Mouse (Mus musculus): ENCODE data around the gene Pld3. TPM values are rescaled to one million over a fixed set of nuclear protein-coding genes. Genes with fewer than 3 reads are reported as not detected.

Gene Pld3
- polyA plus RNA-seq, 1 experiment from 2014 or later = 49.1 TPM

DNA sequence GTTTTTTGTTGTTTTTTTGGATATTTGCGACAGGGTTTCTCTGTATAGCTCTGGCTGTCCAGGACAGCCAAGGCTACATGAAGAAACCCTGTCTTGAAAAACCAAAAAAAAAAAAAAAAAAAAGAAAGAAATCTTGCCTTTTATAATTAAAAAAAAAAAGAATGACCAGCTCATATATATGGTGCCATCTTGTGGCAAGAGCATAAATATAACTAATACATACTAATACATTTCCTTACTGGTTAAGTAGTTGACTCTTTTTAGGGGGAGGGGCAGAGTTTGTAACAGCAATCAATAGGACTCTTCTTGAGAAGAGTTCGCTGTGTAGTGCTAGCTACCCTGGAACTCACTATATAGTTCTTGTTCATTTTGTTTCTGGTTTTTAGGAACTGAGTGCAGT, 34.7 kb upstream of the Pld3 start:
- Histone ChIP-seq H3K27me3 (replicated peaks) (no peaks in the 10 kb centered on the region), H3K36me3 (peaks cover 30% of the 10 kb centered on the region), H3K4me1 (peaks cover 9% of the 10 kb centered on the region), H3K4me2 (no peak overlapping the region), H3K4me3 (no peak overlapping the region), H3K9ac (no peak overlapping the region), H3K27ac (no peak overlapping the region), H3K9me3 (replicated peaks) (no peaks in the 10 kb centered on the region)
- 80% methylated on average over 2 of the region's 2 CpGs for WGBS (ENCODE audit: insufficient replicate concordance)
- ATAC-seq = no peak

DNA sequence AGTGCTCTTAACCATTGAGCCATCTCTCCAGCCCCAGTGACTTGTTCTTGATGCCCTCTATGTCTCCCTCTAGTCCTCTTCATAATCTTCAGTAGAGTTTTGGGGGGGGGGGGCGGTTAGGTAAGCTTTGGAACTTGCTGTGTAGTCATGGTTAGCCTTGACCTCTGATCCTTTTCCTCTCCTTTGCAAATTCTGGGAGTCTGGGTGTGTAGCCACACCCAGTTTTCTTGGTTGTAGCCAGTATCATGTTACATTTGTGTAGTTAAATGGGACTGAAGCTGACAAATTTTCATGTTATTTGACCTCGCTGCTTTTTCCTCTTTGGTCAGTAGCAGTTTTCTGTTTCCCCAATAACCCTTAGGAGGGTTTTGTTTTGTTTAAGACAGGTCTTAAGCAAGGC, 33.8 kb upstream of the Pld3 start:
- H3K27me3 ChIP-seq (replicated peaks) = no peaks in the 10 kb centered on the region
- H3K9me3 ChIP-seq (replicated peaks) = no peaks in the 10 kb centered on the region
- no peak overlapping the region for H3K4me3 ChIP-seq
- no peak overlapping the region for H3K4me2 ChIP-seq
- H3K36me3 ChIP-seq = peaks cover 39% of the 10 kb centered on the region
- no peak overlapping the region for H3K27ac ChIP-seq
- WGBS (ENCODE audit: insufficient replicate concordance) = 74% methylated on average over 2 of the region's 2 CpGs
- H3K4me1 ChIP-seq = peaks cover 5% of the 10 kb centered on the region; the same call in 1 of the 2 replicates
- no peak overlapping the region for H3K9ac ChIP-seq
- no peak for ATAC-seq

GRCm38 (mm10) chr7:27580380-27581174, 27.6 kb upstream of the Pld3 start:
- H3K4me3 ChIP-seq = no peak overlapping the region
- no peaks in the 10 kb centered on the region for H3K9me3 ChIP-seq (replicated peaks)
- H3K9ac ChIP-seq = no peak overlapping the region
- no peaks in the 10 kb centered on the region for H3K4me1 ChIP-seq
- 83% methylated on average over 14 of the region's 14 CpGs for WGBS (ENCODE audit: insufficient replicate concordance)
- peaks cover 95% of the 10 kb centered on the region for H3K36me3 ChIP-seq
- H3K27me3 ChIP-seq (replicated peaks) = no peaks in the 10 kb centered on the region
- H3K27ac ChIP-seq = no peak overlapping the region
- ATAC-seq = no peak
- H3K4me2 ChIP-seq = no peak overlapping the region

DNA sequence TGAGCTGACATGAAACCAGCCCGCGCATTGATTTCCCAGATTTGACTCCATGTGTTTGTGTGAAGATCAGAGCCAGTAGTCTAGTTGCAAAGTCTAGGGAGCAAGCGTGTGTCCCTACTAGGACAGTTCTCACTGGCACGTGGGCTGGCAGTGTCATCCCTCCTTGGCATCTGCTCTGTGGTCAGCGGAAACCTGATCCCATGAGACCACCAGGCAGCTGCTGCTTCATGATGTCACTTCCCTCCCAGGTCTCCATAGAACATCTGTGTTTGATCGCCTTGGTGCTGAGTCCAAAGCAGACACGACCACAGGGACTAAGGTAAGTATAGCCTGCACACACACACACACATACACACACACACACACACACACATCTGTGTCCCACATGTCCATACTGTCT, 25.4 kb upstream of the Pld3 start:
- Histone ChIP-seq H3K4me2 (no peak overlapping the region), H3K4me3 (no peak overlapping the region), H3K36me3 (peaks cover 98% of the 10 kb centered on the region), H3K27ac (no peak overlapping the region), H3K27me3 (replicated peaks) (no peaks in the 10 kb centered on the region), H3K4me1 (no peaks in the 10 kb centered on the region), H3K9me3 (replicated peaks) (no peaks in the 10 kb centered on the region), H3K9ac (no peak overlapping the region)
- 84% methylated on average over 7 of the region's 7 CpGs for WGBS (ENCODE audit: insufficient replicate concordance)
- ATAC-seq = no peak

DNA sequence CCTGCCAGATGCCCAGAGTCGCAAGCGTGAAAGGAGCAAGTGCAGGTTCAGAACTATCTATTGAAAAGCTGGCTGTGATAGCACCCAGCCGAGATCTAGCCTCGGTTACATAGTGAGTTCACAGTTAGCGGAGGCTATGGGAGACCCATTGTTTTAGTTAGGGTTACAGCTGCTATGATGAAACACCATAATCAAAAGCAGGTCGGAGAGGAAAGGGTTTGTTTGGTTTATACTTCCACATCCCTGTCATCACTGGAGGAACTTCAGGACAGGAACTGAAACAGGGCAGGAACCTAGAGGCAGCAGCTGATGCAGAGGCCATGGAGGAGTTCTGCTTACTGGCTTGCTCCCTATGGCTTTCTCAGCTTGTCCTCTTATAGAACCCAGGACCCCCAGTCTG, 24.6 kb upstream of the Pld3 start:
- Histone ChIP-seq H3K9ac (no peak overlapping the region), H3K27ac (no peak overlapping the region), H3K36me3 (peaks cover 93% of the 10 kb centered on the region), H3K4me3 (no peak overlapping the region), H3K4me2 (no peak overlapping the region), H3K4me1 (no peaks in the 10 kb centered on the region), H3K9me3 (replicated peaks) (no peaks in the 10 kb centered on the region), H3K27me3 (replicated peaks) (no peaks in the 10 kb centered on the region)
- WGBS (ENCODE audit: insufficient replicate concordance) = 87% methylated on average over 6 of the region's 6 CpGs
- ATAC-seq = no peak

DNA sequence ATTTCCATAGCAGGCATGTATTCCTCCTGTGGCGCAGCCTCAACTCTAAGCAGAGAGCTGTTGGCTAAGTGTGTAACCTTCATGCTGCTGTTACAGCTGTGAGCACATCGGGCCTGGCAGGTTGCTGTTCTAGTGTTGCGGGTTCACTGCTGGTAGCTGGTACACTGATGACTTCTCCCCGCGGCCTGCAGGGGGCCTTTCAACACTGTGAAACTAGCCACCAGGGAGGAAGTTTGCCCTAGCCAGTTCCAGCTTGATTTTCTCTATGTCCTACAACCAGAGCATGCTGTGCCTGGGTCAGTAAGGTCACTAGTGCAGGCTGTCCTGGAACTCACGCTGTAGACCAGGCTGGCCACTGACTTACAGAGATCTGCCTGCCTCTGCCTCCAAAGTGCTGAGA, 23.9 kb upstream of the Pld3 start:
- no peak overlapping the region for H3K4me2 ChIP-seq
- no peak overlapping the region for H3K4me3 ChIP-seq
- WGBS (ENCODE audit: insufficient replicate concordance) = 61% methylated on average over 6 of the region's 6 CpGs
- H3K27me3 ChIP-seq (replicated peaks) = no peaks in the 10 kb centered on the region
- H3K27ac ChIP-seq = no peak overlapping the region
- H3K4me1 ChIP-seq = no peaks in the 10 kb centered on the region
- no peaks in the 10 kb centered on the region for H3K9me3 ChIP-seq (replicated peaks)
- no peak overlapping the region for H3K9ac ChIP-seq
- ATAC-seq = peak; percentile 38; the same call in 1 of the 2 replicates
- H3K36me3 ChIP-seq = peaks cover 93% of the 10 kb centered on the region

GRCm38 (mm10) chr7:27574124-27574880, 21.3 kb upstream of the Pld3 start:
- no peaks in the 10 kb centered on the region for H3K27me3 ChIP-seq (replicated peaks)
- H3K4me2 ChIP-seq = no peak overlapping the region
- H3K4me1 ChIP-seq = no peaks in the 10 kb centered on the region
- WGBS (ENCODE audit: insufficient replicate concordance) = 87% methylated on average over 14 of the region's 14 CpGs
- no peak overlapping the region for H3K4me3 ChIP-seq
- no peaks in the 10 kb centered on the region for H3K9me3 ChIP-seq (replicated peaks)
- peaks cover 91% of the 10 kb centered on the region for H3K36me3 ChIP-seq
- no peak overlapping the region for H3K9ac ChIP-seq
- no peak for ATAC-seq
- H3K27ac ChIP-seq = no peak overlapping the region

DNA sequence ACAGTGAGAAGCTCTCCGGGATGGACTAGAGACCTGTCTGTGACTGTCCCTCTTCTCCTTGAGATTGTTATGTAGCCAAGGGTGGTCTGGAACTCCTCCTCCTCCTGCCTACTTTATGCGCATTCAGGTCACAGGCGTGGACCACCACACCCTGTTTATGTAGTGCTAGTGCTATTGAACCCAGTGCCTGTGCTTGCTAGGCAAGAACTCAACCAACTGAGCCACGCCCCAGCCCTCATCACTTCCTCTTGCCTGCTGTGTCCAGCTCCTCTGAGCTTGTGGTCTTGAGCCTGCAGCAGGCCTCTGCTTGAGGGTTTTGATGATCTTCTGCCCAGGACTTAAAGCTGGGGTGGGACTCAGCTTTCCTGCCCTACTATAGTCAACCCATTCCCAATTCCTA, 19.1 kb upstream of the Pld3 start:
- H3K4me1 ChIP-seq = no peaks in the 10 kb centered on the region
- no peak overlapping the region for H3K4me3 ChIP-seq
- H3K27me3 ChIP-seq (replicated peaks) = no peaks in the 10 kb centered on the region
- no peak for ATAC-seq
- H3K9me3 ChIP-seq (replicated peaks) = no peaks in the 10 kb centered on the region
- 80% methylated on average over 4 of the region's 4 CpGs for WGBS (ENCODE audit: insufficient replicate concordance)
- no peak overlapping the region for H3K4me2 ChIP-seq
- H3K27ac ChIP-seq = no peak overlapping the region
- H3K9ac ChIP-seq = no peak overlapping the region
- peaks cover 91% of the 10 kb centered on the region for H3K36me3 ChIP-seq

DNA sequence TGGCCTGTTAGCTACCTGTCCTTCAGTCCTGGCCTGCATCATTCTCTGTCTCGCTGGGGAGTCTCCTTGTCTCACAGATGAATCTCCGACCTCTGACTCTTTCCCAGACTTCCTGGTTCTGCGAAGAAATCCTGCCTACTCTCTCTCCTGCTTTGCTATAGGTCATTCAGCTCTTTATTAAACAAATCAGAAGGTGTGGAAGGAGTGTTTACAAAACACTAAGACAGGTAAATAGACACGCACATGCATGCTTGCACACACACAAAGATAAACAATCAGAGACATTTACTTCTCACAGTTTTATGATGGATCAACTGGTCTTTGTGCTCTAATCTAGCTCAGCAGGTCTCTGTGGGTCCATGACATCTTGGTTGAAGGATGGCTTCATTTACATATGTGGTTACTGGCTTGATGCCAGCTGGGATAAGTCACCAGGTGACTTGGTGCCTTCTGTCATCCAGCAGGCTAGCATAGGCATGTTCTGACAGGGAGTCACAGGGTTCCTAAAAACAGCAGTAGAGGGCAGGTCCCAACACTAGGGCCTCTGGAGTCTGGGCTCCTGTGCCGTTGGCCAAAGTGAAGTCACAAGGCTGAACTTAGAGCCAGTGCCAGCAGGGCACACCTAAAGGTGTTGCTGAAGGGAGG, 16.7 kb upstream of the Pld3 start:
- WGBS (ENCODE audit: insufficient replicate concordance) = 81% methylated on average over 5 of the region's 5 CpGs
- no peak overlapping the region for H3K9ac ChIP-seq
- H3K4me3 ChIP-seq = no peak overlapping the region
- no peaks in the 10 kb centered on the region for H3K4me1 ChIP-seq
- H3K4me2 ChIP-seq = no peak overlapping the region
- no peaks in the 10 kb centered on the region for H3K27me3 ChIP-seq (replicated peaks)
- peaks cover 90% of the 10 kb centered on the region for H3K36me3 ChIP-seq
- H3K27ac ChIP-seq = no peak overlapping the region
- ATAC-seq = no peak
- no peaks in the 10 kb centered on the region for H3K9me3 ChIP-seq (replicated peaks)

DNA sequence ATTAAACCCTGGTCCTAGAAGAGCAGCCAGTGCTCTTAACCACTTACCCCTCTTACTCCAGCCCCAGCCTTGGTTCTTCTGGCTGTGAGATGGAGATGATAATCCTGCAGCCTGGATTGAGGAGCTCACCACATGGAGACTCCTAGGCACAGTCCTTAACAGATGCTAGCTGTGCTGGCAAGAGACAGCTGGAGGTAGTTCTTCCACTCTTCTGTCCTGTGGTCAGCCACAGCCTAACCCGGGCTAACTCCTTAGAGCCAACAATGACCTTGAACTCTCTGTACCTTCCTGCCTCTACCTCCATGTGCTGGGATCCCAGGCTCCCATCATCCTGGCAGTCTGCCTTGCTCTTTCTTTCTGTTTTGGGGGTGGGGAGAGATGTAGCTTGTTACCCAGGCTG, 8.0 kb upstream of the Pld3 start:
- H3K36me3 ChIP-seq = peaks cover 82% of the 10 kb centered on the region

GRCm38 (mm10) chr7:27560291-27560887, 7.4 kb upstream of the Pld3 start:
- H3K4me2 ChIP-seq = peak overlapping the region; percentile 29; the same call in 1 of the 2 replicates
- 0 out of 2 replicates have a peak overlapping the region, but pooled peaks have one; percentile 3 for H3K27ac ChIP-seq

More for the DNA sequence above, 8.0 kb upstream of the Pld3 start:
- Histone ChIP-seq H3K9me3 (replicated peaks) (no peaks in the 10 kb centered on the region), H3K4me1 (peaks cover 24% of the 10 kb centered on the region), H3K4me2 (no peak overlapping the region), H3K4me3 (no peak overlapping the region), H3K27me3 (replicated peaks) (no peaks in the 10 kb centered on the region), H3K27ac (no peak overlapping the region), H3K9ac (peak overlapping the region; percentile 31; the same call in 1 of the 2 replicates)
- ATAC-seq = no peak
- WGBS (ENCODE audit: insufficient replicate concordance) = 67% methylated on average over 1 of the region's 1 CpGs

More at GRCm38 (mm10) chr7:27560291-27560887, 7.4 kb upstream of the Pld3 start:
- peak overlapping the region; percentile 31; the same call in 1 of the 2 replicates for H3K9ac ChIP-seq
- ATAC-seq = peak; percentile 44; the same call in 1 of the 2 replicates
- H3K4me3 ChIP-seq = no peak overlapping the region
- no peaks in the 10 kb centered on the region for H3K9me3 ChIP-seq (replicated peaks)
- peaks cover 24% of the 10 kb centered on the region for H3K4me1 ChIP-seq
- H3K36me3 ChIP-seq = peaks cover 82% of the 10 kb centered on the region
- WGBS (ENCODE audit: insufficient replicate concordance) = 46% methylated on average over 8 of the region's 8 CpGs
- no peaks in the 10 kb centered on the region for H3K27me3 ChIP-seq (replicated peaks)

All from liver, embryonic 12.5 days (tissue).